Mouse (Mus musculus) lung, embryonic 14.5 days (tissue): Measurements from ENCODE around the gene Grwd1. TPM values are rescaled to one million over a fixed set of nuclear protein-coding genes. Genes with fewer than 3 reads are reported as not detected.

Experiments used
- ATAC-seq: fragments of 200-750 bp; cut with Nextera tagmentation; 2 replicates; pipeline ENCODE4 v1.8.0; 2017; ENCODE audit warnings: mild to moderate bottlenecking, moderate TSS enrichment, moderate library complexity; ENCODE audit not compliant: insufficient read depth
- DNase-seq: peaks from one replicate; pipeline ENCODE4 v3.0.0-alpha.2; 2015
- H3K27ac ChIP-seq: fragments of 300-500 bp; sonication (generic); 2 replicates; pipeline ENCODE4 v1.5.1; 2014; ENCODE audit warnings: low read depth, mild to moderate bottlenecking, moderate library complexity
- H3K27me3 ChIP-seq: fragments of 300-500 bp; sonication (generic); 2 replicates; pipeline ENCODE4 v1.6.1; 2014; ENCODE audit warnings: low read length, control low read depth; ENCODE audit not compliant: insufficient read depth
- H3K36me3 ChIP-seq: fragments of 300-500 bp; sonication (generic); 2 replicates; pipeline ENCODE4 v1.6.1; 2014; ENCODE audit warnings: control low read depth; ENCODE audit not compliant: insufficient read depth
- H3K4me1 ChIP-seq: fragments of 300-500 bp; sonication (generic); 2 replicates; pipeline ENCODE4 v1.6.1; 2014; ENCODE audit warnings: antibody characterized with exemption, control low read depth; ENCODE audit not compliant: insufficient read depth
- H3K4me2 ChIP-seq: fragments of 300-500 bp; sonication (generic); 2 replicates; pipeline ENCODE4 v1.6.1; 2014; ENCODE audit warnings: mild to moderate bottlenecking
- H3K4me3 ChIP-seq: fragments of 300-500 bp; sonication (generic); 2 replicates; pipeline ENCODE4 v1.5.1; 2014; ENCODE audit warnings: low read depth, low read length
- H3K9ac ChIP-seq: fragments of 300-500 bp; sonication (generic); 2 replicates; pipeline ENCODE4 v1.6.1; 2014
- H3K9me3 ChIP-seq: fragments of 300-500 bp; sonication (generic); 2 replicates; pipeline ENCODE4 v1.6.1; 2016; ENCODE audit warnings: low read depth, low read length, control low read depth
- CTCF ChIP-seq: IDR thresholded peaks from 2 replicates; pipeline ENCODE4 v1.5.1; 2016; ENCODE audit warnings: antibody characterized with exemption, low read depth
- WGBS: fragments of 180-500 bp; shearing (Covaris S2); extraction: QIAGEN DNeasy Blood & Tissue Kit; methylation state at CpG from one replicate; pipeline ENCODE4 v1.1.7; 2014; 5-methylcytosine and 5-hydroxymethylcytosine counted together
- polyA plus RNA-seq: library from polyadenylated mRNA; unstranded; fragments of >200 nt; fragmentation: Nextera tagmentation; extraction: Ambion mirVana; gene quantifications from 2 replicates; pipeline ENCODE4 v1.2.1, GENCODE M21; 2014

Grwd1 gene
- polyA plus RNA-seq, 1 experiment from 2014 or later: 95.3 TPM

GRCm38 (mm10) chr7:45862804-45863203, 32.1 kb upstream of the Grwd1 start:
- WGBS: 85% methylated on average over 7 of the region's 7 CpGs
- ATAC-seq: no peak
- H3K9me3 ChIP-seq: no peaks in the 10 kb centered on the region
- DNase-seq: no peak
- H3K4me2 ChIP-seq: no peak overlapping the region
- H3K9ac ChIP-seq: no peak overlapping the region
- H3K4me1 ChIP-seq: peaks cover 6% of the 10 kb centered on the region
- no peak for TF ChIP-seq CTCF
- H3K27me3 ChIP-seq: peaks cover 17% of the 10 kb centered on the region
- H3K36me3 ChIP-seq: no peaks in the 10 kb centered on the region
- H3K27ac ChIP-seq: no peak overlapping the region
- H3K4me3 ChIP-seq: no peak overlapping the region

- Histone ChIP-seq H3K27me3 (peaks cover 19% of the 10 kb centered on the region), H3K4me1 (peaks cover 15% of the 10 kb centered on the region), H3K36me3 (no peaks in the 10 kb centered on the region), H3K4me3 (no peak overlapping the region), H3K9me3 (no peaks in the 10 kb centered on the region), H3K9ac (no peak overlapping the region), H3K27ac (0 out of 2 replicates have a peak overlapping the region, but pooled peaks have one; percentile 52), H3K4me2 (no peak overlapping the region)
- DNase-seq: peak; percentile 41
- WGBS: 38% methylated on average over 4 of the region's 4 CpGs
- no peak for TF ChIP-seq CTCF
- ATAC-seq: peak; percentile 35; the same call in 1 of the 2 replicates
These were observed 28.3 kb upstream of the Grwd1 start for GRCm38 (mm10) chr7:45859008-45859407.

GRCm38 (mm10) chr7:45856950-45857901, 26.5 kb upstream of the Grwd1 start:
- no peaks in the 10 kb centered on the region for H3K9me3 ChIP-seq
- DNase-seq (peak; percentile 46), ATAC-seq (peak; percentile 46; the same call in 1 of the 2 replicates)
- peak overlapping the region; percentile 61 for H3K4me2 ChIP-seq
- no peak for TF ChIP-seq CTCF
- 5% methylated on average over 30 of the region's 30 CpGs for WGBS
- no peak overlapping the region for H3K27ac ChIP-seq
- no peaks in the 10 kb centered on the region for H3K36me3 ChIP-seq
- H3K27me3 ChIP-seq: peaks cover 19% of the 10 kb centered on the region
- H3K9ac ChIP-seq: peak overlapping the region; percentile 18
- H3K4me3 ChIP-seq: peak overlapping the region; percentile 32
- peaks cover 15% of the 10 kb centered on the region for H3K4me1 ChIP-seq

- 72% methylated on average over 12 of the region's 12 CpGs for WGBS
- peaks cover 12% of the 10 kb centered on the region; the same call in 1 of the 2 replicates for H3K4me1 ChIP-seq
These were observed 22.3 kb upstream of the Grwd1 start for GRCm38 (mm10) chr7:45853089-45853488.

GRCm38 (mm10) chr7:45850661-45851060, 19.9 kb upstream of the Grwd1 start:
- no peak for TF ChIP-seq CTCF
- Histone ChIP-seq H3K4me3 (no peak overlapping the region), H3K4me1 (0 out of 2 replicates have a peak, but pooled peaks cover 2% of the 10 kb centered on the region), H3K27me3 (no peaks in the 10 kb centered on the region), H3K9ac (no peak overlapping the region), H3K36me3 (no peaks in the 10 kb centered on the region), H3K9me3 (no peaks in the 10 kb centered on the region), H3K27ac (no peak overlapping the region), H3K4me2 (no peak overlapping the region)
- no peak for ATAC-seq
- 35% methylated on average over 3 of the region's 3 CpGs for WGBS
- DNase-seq: no peak

More at GRCm38 (mm10) chr7:45853089-45853488, 22.3 kb upstream of the Grwd1 start:
- Histone ChIP-seq H3K27me3 (peaks cover 13% of the 10 kb centered on the region; the same call in 1 of the 2 replicates), H3K36me3 (no peaks in the 10 kb centered on the region), H3K27ac (no peak overlapping the region), H3K4me3 (no peak overlapping the region), H3K9me3 (no peaks in the 10 kb centered on the region), H3K9ac (no peak overlapping the region), H3K4me2 (no peak overlapping the region)
- TF ChIP-seq CTCF: no peak
- no peak for DNase-seq
- ATAC-seq: no peak

- H3K27me3 ChIP-seq: no peaks in the 10 kb centered on the region
- H3K4me2 ChIP-seq: no peak overlapping the region
- no peak for TF ChIP-seq CTCF
- ATAC-seq (peak; percentile 70), DNase-seq (peak; percentile 46)
- H3K36me3 ChIP-seq: no peaks in the 10 kb centered on the region
- no peaks in the 10 kb centered on the region for H3K9me3 ChIP-seq
- WGBS: 7% methylated on average over 6 of the region's 6 CpGs
- H3K4me3 ChIP-seq: no peak overlapping the region
- H3K27ac ChIP-seq: peak overlapping the region; percentile 70
- no peak overlapping the region for H3K9ac ChIP-seq
- H3K4me1 ChIP-seq: 0 out of 2 replicates have a peak, but pooled peaks cover 2% of the 10 kb centered on the region
These were observed 17.8 kb upstream of the Grwd1 start for GRCm38 (mm10) chr7:45848447-45849027.
